Mouse (Mus musculus): ENCODE measurements around the gene Piwil1.

DNA sequence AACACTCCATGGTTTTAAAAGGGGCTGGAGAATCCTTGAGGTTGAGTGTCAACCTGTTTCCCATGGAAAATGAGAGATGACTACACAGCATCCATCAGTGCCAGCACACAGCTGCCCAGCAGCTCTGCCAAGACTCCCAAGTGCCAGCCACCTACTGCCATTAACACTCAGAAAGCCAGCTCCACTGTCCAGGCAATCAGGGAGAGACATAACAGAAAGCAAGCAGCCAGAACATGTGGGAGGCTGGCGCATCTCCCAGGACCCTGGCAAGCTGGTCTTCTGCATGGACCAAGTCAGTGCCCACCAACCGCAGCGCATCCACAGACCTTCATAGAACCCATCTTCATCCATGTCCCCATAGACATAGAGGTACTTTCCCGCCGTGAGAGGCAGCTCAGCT is 98.3 kb downstream of the Piwil1 start:
- TF ChIP-seq MAX (IDR thresholded peaks at IDR 0.05; ENCODE audit: low read length) (no peak), MYB (IDR thresholded peaks at IDR 0.05; ENCODE audit: low read depth, low read length) (no peak), ELF1 (IDR thresholded peaks at IDR 0.05; ENCODE audit: low read depth, low read length) (no peak), SIN3A (IDR thresholded peaks at IDR 0.05; ENCODE audit: low read length) (no peak), TAL1 (IDR thresholded peaks at IDR 0.05; ENCODE audit: low read length) (no peak), CTCF (IDR thresholded peaks at IDR 0.05 in 2 of 3, conservative IDR thresholded peaks at IDR 0.05 in 1 of 3; ENCODE audit: control insufficient read depth in 1 of 3, insufficient read depth in 1 of 3, low read depth in 2 of 3, low read length in 3 of 3, poor library complexity in 1 of 3, severe bottlenecking in 1 of 3) (no peak), POLR2AphosphoS2 (IDR thresholded peaks at IDR 0.05; ENCODE audit: low read length) (no peak), POLR2A (IDR thresholded peaks at IDR 0.05; ENCODE audit: control insufficient read depth in 1 of 2, insufficient read depth in 1 of 2, low read depth in 1 of 2, low read length in 2 of 2, poor library complexity in 1 of 2) (no peak), JUND (IDR thresholded peaks at IDR 0.05; ENCODE audit: low read depth, low read length) (no peak), MAFK (IDR thresholded peaks at IDR 0.05; ENCODE audit: borderline replicate concordance, low read depth, low read length) (no peak), ZC3H11A (IDR thresholded peaks at IDR 0.05; ENCODE audit: low read depth, low read length) (no peak), GATA1 (IDR thresholded peaks at IDR 0.05; ENCODE audit: low read depth, low read length) (no peak), KAT2A (conservative IDR thresholded peaks at IDR 0.05; ENCODE audit: low read depth, low read length) (no peak), USF1 (IDR thresholded peaks at IDR 0.05; ENCODE audit: low read depth, low read length) (no peak)
